Mouse (Mus musculus): ENCODE data around the gene Eef2.

GRCm38 (mm10) chr10:81135831-81136705, 40.4 kb upstream of the Eef2 start:
- TF ChIP-seq CTCF (IDR thresholded peaks at IDR 0.05; ENCODE audit: insufficient read depth, low read length) (no peak), POLR2A (IDR thresholded peaks at IDR 0.05; ENCODE audit: borderline replicate concordance, extremely low read depth, low read depth, low read length) (peak; percentile 59; the same call in 1 of the 2 replicates)

Data from lung, adult 2 months (tissue).